Mouse (Mus musculus) layer of hippocampus, adult 8-10 months (tissue): ENCODE measurements around the gene Tob2. TPM values are rescaled to one million over a fixed set of nuclear protein-coding genes. Genes with fewer than 3 reads are reported as not detected.
A peak's percentile ranks its signal among the peaks of the same experiment; 100 is the strongest.

ENCODE experiments used
- DNase-seq, 2 experiments: peaks; one replicate each; pipeline ENCODE4 v3.0.0; 2022; ENCODE audit warnings: low spot score in 2 of 2
- total RNA-seq, 4 experiments: library from RNA; stranded (reverse); gene quantifications; 2 replicates each; pipeline ENCODE4 v1.2.4; 2022

The Tob2 gene
- 10 to 100 TPM; 24.8 to 39.6 (median 30.6) TPM for total RNA-seq

DNA sequence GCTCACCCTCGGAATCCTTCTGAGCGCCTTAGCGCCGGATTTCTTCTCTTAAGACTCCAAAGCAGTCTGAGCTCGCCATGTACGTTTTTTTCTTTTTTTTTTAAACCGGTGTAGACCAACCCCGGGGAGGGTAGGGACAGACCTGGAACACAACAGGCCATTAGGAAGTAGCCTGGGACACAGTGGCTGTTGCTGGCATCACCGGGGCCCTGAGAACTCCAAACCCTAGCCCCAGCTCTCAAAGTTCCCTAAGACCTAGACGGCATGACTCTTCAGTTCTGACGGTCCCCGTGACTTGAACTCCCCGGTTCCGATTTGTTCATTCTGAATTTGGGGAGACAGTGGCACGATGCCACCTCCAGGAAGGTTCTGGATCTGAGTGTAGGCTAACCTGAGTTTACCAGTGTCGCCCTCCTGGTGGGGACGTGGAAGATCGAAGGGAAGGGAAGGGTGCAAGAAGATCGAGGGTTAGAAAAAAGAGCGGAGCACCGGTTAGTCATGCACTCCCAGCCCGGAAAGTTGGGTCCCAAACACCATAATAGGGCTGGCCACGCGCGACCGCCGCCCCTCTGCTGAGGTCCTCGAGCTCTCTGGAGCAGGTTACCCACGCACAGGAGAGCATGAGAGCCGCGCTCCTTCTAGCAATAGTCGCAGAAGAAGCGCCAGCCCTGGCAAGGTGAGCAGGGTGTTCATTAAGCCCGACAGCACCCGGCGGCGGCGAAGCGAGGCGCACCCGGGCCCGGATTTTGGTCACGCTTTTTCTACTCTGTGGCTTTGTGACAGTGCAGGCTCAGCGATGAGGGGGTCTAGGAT, at the start of gene Tob2:
Tob2 (minus strand) TSS at position 280 of the 813 bp plus-strand sequence.
- peak; percentile 75 to 77 for DNase-seq

DNA sequence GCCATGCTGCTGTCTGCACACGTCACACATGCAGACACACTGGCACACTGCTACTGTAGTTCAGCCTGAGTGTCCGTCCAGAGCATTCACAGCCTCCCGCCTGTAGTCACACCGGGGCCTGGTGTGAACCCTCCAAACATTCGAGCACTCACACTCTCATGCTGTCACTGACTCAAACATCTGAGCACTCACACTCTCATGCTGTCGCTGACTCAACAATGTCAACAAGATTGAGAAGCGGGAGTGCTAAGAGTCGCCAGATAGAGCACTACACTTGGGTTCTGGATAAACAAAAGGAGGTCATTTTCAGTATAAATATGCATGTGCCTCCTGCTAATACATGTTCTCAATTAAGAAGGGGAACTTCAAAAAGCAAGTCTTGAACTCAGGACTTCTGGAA, 49.4 kb upstream of the Tob2 start:
- DNase-seq, result no peak

DNA sequence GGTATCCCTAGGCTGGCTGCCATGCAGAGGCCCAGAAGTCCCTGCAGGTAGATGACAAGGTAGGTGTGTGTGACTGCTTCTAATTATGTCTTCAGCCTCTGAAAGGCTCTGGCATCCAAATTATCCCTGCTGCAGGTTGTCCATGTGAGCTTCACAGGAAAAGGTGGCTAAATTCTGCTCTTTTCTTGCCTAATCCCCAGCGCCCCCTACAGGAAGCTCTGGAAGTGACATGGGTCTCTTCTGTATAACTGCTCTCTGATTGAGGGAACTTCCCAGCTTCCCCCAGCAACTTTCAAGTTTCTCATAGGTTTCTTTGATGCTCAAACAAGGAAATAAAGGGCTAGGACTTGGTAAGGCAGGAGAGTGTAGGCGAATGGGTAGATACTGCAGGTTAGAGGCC, 46.3 kb upstream of the Tob2 start:
- peak in 1 of 2 experiments; percentile 78 for DNase-seq

DNA sequence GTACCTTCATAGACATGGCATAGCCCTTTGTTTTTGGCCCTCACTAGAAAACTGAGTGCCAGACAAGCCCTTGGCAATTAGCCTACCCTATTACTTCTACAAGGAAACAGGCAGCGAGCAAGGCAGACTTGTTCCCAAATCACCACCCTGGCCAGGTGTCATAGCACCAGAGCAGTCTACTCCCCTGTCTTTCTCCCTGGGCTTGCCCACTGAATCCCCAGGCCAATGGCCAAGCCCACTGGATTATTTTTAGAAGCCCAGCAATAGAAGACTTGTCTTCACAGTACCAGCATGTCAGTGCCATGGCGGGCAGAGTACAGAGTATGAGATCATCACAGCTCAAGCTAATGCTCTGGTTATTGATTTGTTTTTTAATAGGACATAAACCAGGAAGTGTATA, 40.2 kb upstream of the Tob2 start:
- no peak for DNase-seq

DNA sequence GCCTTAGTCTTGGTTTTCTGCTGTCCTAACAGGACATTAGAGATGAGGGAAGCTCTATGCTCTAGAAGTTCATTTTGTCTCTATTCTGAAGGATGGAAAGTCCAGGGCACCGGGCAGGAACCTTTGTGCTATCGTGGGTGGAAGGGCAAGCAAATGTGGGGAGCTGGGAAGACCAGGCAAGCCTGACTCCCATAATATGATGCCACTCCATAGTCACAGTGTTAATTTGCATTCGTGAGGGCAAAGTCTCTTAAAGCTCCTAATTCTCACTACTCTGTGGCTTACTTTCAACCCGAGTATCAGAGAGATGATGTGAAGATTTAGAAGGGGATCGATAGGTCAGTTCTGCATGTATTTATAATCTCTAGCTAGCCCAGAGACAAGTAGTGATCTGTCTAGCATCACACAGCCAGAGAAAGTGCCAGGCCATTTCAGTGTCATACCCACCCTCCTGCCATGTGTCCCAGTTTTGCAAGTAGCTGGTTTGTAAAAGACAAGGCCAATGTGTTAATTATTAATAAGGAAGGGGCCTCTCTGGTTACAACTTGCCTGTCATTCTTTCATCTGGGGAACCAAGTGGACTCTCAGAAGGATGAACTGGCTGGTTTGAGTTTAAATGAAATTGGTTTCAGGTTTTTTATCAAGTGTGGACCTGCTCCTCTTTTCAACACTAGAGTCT, 39.1 kb upstream of the Tob2 start:
- DNase-seq, result no peak

DNA sequence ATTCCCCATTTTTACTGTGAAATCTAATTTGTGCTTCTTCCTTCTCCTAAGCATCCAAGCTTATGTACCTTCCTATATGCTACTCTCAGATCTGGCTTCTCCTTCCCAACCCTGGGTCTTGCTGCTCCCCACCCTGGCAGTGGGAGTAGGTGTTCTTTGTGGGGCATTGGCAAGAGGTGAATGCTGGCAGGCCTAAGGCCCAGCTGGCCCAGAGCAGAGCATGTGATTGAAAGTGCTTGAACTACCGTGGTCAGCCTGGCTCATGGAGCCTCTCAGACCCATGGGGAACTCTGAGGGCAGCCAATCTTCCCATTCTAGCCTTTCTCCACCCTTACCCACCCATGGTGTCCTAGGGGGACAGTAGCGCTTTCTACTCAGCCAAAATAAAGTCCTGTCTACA, 37.8 kb upstream of the Tob2 start:
- DNase-seq, result peak in 1 of 2 experiments; percentile 54

DNA sequence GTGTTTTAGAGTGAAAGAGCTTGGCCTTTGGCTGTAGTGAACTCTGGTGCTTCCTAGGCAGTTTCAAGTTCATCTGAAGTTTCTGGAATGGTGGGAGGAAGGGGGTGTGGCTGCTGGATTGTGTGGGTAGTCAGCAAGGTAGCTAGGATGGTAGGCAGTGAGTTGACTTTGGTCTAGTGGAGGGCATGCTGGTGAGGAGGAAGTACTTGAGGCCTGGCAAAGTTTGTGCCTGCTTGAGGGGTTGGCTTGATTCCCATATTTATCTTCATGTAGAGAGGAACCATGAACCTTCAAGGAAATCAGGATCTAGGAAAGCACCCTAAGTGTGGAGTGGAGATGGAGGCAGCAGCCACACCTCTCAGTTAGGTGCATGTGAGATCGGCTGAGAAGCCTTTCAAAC, 35.4 kb upstream of the Tob2 start:
- DNase-seq, result no peak

DNA sequence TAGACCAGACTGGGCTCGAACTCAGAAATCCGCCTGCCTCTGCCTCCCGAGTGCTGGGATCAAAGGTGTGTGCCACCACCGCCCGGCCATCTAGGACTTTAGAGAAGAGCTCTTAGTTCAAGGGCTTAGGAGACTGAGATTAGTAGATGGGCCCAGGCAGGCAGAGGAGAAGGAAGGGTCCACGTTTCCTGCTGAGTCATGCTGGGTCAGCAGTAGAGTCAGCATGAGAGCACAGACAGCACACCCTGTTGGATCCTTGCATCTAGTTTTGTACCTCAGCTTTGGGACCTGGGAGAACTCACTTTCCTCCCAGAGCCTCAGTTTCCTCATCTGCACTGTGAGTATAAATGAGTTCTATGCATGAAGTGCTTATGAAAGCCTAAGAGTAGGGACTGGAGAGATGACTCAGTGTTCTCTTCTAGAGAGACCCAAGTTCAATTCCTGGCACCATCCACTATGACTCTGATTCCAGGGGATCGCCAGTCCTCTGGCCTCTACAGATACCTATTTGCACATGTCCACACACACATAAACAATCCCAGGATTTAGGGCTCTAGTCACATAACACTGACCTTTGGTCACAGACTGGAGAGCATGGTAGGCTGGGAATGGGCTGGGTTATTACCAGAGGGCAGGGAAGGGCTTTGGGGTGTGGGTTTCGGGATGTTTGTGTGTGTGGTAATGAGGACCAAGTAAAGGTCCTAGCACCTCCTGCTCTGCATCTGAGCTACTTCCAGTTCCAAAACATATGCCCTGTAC, 33.4 kb upstream of the Tob2 start:
- no peak for DNase-seq

DNA sequence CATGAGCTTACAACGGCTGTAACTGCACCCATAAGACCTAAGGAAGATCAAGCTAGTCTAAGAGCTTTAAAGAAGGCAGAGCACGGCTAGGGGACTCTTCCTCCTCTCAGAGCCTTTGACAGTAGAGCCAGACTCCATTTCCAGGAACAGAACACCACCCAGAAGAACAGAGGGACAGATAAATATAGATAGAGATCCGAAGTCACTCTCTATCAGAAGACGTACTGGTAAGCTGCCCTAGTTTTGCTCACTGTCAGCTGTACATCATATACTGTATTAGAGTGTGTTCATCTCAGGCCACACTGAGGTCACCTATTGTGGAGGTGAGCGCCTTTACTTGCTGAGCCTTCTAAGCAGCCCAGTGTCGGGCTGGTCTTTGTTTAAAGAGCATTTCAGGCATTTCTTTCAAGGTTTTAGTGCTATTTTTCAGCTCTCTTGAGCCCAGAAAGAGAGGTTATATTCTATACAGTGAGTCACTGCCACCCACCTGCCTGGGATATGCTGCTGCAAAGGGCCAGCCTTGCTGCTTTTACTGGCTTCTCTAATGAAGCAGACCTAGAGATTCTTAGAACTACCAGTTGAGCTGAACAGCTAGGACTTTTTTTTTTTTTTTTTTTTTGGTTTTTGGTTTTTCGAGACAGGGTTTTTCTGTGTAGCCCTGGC, 32.7 kb upstream of the Tob2 start:
- DNase-seq, result no peak

DNA sequence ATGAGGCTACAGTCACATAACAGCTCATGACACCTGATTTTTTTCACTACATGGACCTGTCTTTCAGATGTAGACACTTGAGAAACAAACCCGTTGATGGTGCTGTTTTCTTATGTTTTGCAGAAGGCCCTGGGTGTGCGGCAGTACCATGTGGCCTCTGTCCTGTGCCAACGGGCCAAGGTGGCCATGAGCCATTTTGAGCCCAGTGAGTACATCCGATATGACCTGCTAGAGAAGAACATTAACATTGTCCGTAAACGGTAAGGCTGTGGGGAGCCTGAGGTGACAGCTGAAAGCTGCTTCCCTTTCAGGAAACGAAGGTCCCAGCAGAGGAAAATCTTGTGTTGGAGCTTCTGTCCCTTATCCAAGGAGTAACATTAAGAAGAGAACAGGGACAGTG, 30.6 kb upstream of the Tob2 start:
- DNase-seq, result no peak

DNA sequence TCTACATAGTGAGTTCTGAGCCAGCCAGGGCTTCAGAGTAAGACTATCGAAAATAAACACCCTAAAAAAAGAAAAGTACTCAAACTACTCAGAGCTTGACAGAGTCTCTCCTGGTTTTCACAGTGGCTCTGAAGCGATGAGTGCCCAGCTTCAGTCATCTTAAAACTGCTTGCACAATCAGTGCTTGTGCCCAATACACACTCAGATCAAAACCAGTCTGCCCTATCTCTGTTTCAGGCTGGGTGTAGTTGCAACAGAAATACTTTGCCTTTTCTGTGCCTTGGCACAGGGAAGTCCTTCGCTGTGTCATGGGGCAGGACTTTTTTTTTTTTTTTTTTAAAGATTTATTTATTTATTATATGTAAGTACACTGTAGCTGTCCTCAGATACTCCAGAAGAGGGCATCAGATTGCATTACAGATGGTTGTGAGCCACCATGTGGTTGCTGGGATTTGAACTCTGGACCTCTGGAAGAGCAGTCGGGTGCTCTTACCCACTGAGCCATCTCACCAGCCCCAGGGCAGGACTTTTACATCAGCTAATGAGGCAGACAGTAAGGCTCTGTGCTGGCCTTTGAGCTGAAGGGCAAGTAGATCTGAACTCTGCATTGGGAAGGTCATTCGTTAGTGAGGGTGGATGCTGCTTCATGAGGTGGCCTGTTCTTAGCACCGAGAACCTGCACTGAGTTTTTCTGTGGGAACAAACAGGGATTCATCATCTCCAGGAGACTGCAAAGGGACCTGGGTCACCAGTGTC, 28.4 kb upstream of the Tob2 start:
- DNase-seq, result no peak

DNA sequence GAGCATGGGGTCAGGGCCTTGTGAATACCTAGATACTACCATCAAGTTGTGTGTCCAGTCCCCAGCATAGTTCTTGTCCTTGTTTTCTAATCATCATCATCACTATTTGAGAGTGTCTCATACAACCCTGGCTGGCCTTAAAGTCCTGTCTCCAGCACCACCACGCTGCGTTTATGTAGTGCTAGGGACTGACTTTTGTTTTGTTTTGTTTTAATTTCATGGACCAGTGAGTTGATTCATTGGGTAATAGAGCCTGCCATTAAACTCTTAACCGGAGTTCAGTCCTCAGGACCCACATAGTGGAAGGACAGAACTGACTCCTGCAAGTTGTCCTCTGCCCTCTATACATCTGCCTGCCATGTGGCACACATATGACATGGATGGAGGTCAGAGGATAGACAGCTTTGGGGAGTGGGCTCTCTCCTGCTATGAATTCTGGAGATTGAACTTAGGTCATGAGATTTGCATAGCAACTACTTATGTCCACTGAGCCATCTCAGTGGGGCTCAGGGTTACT, 26.9 kb upstream of the Tob2 start:
- DNase-seq, result no peak

DNA sequence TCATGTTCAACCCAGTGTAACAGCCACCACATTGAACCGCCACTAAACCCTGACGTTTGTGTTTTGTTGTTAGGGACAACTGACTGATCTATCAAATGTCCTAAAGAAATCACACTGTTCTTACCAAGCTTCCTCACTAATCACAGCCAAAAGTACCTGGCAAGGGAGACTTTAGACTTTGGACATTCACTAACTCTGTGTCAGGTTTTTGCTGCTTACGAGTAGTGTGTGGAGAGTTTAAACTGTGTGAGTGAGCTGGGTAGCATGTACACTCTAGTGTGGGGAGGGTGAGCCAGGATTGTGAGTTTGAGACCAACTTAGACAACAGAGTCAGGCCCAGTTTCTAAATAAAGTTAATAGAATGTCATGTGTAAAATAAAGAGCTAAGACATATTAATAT, 23.8 kb upstream of the Tob2 start:
- no peak for DNase-seq

DNA sequence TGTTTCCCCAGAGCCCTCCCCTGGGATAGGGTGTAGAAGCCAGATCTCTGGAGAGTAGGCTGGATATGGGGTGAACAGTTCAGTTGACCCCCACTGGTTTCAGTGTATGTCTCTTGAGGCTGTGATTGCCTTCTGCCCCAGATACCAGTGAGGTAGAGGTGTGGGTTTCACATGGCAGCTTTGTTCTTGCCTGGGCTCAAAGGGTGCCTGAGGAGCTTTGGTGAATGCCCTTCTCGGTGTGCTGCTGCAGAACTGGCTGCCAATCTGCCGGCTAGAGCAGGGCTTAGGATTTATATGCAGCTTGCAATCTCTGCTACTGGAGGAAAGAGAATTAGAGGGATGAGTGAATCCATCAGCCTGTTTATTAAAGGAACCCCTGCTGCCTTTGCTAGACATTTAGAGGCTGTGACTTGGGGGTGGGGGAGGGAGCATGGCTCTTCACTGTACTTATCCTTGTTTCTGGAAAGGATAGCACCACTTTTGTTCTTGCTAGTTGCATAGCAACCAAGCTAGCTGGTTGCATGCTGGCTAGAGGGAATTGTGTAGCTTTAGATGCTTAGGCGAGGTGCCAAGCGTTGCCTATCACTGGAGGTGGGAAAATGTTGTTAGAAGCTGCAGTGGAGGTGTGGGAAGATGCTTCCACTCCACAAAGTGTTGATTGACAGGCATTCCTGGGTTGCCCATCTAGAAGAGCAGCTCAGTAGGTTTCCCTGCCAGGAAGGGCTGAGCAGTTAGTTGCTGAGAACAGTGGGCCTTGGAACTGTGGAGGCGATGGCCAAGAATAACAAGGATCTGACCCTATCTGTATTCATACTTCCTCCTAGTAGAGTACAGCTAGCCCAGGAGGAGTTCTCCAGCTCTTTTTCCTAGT, 21.2 kb upstream of the Tob2 start:
- peak; percentile 78 to 79 for DNase-seq

DNA sequence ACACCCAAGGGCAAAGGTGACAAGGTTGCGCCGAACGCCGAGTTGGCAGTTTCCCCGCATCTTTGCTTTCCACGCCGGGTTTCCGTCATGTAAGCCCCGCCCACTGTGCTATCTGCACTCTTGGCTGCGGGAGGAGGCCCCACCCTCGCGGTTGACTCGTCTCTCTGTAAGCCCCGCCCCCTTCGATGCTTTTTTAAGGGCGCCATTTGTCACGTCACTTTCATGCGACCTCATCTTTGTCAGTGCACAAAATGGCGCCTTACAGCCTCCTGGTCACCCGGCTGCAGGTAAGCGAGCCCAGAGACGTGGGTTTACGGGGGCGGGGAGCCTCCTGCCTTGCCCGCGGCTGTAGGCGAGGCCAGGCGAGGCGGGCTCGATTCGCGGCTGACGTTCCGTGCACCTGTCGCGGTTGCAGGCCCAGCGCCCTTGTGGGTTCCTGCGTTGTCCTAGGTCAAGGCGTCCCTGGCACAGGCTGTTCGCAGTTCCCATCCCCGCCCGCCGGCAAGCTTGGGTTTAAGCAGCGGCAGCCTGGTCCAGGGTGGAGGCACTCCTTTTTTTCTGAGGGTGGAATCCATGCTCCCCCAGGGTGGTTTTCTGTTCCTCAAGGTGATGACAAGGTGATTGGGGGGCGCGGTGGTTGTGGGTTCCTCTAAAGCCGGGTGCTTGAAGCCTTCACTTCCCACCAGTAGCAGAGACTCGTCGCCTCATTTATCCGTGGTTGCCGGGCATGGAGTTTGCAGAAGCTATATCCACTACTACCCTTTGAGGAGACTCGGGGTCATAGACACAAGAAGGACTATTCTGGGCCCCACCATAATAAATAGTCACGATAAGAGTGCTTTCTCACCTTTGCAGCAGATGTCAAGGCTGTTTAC, 13.9 kb upstream of the Tob2 start, which contains the start of gene Aco2:
Aco2 (plus strand) TSS at position 48 of the 875 bp plus-strand sequence.
- DNase-seq, result peak; percentile 98 to 99

DNA sequence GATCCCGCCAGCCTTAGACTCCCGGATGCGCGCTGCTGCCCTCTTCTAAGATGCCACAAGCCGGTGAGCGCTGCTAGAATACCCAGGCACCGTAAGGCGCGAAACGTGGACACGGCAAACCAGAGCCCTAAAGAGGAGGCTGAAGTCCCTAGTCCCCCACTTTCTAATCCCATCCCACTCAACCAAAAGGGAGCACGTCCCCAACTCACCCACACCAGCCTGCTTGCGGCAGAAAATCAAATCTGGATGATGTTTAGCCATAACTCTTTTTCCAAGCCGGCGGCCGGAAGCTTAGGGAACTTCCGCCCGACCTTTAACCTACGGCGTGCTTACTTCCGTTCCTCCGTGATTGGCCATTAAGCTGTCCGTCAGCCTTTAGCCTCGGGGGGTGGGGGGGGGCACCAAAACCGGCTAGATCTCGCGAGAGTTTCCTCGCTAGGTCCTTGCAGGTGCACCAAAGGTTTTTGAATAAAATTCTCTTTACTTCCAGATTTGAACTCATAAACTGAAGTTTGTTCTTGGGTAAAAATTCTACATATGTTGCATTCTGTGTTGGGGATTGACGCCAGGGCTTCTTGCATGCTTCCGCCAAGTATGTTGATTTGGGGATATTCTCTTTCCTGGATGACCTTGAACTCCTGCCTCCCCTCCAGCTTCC, 13.1 kb upstream of the Tob2 start, which contains the start of gene Phf5a:
Phf5a (minus strand) TSS at position 308 of the 658 bp plus-strand sequence.
- DNase-seq, result peak; percentile 79 to 83

DNA sequence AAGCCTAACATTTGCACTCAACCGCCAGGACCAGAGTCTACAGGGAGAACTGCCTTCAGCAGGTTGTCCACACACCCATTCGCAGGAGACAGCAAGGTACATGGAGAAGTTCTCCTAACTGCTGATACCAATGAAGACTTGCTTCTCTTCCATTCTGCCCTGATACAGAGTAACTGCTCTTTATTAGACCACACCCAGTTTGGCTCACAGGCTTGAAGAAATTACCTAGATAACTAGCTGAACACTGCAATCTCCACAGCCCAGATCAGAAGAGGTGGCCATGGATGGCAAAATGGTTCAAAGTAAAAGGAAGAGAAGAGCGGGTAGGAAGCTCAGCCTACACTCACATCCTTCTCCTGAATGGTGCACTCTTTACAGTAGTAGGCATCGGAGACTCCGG, 11.4 kb upstream of the Tob2 start:
- DNase-seq, result no peak

DNA sequence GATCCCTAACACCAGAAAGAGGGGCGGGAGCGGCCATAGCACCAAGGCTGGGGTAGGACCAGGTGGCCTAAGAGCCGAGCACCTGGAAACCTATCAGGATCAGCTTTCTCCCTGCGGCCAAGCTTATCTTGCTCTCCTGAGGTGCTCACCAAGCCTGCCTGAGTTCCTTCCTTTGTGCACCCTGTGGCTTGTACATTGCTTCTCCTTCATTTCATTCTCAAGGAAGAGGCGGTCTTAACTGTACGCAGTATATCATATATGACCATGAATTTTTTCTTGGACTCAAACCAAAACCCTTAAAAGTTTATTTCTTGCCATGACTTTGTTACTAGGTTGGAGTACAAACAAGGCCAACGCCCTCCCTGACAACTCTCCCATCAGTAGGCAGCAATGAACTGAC, 5.6 kb upstream of the Tob2 start:
- no peak for DNase-seq
